Mouse (Mus musculus) CH12.LX (cell line): ENCODE measurements around the gene Epb41l5.
A peak's percentile ranks its signal among the peaks of the same experiment; 100 is the strongest.

Experiments used
- E2F4 ChIP-seq: IDR thresholded peaks from 2 replicates; pipeline ENCODE4 v1.6.1; 2011; ENCODE audit warnings: low read depth, low read length, improper control_type of control experiment; ENCODE audit not compliant: insufficient replicate concordance
- EP300 ChIP-seq: IDR thresholded peaks from 2 replicates; pipeline ENCODE4 v1.6.1; 2011; ENCODE audit warnings: low read length, improper control_type of control experiment
- GABPA ChIP-seq: IDR thresholded peaks from 2 replicates; pipeline ENCODE4 v1.6.1; 2012; ENCODE audit warnings: low read depth, low read length, improper control_type of control experiment, inconsistent platforms; ENCODE audit not compliant: insufficient replicate concordance
- JUND ChIP-seq: conservative IDR thresholded peaks from 2 replicates; pipeline ENCODE4 v1.6.1; 2011; ENCODE audit warnings: low read depth, low read length, improper control_type of control experiment
- MAFK ChIP-seq: IDR thresholded peaks from 2 replicates; pipeline ENCODE4 v1.6.1; 2011; ENCODE audit warnings: low read length, improper control_type of control experiment; ENCODE audit not compliant: insufficient replicate concordance
- MAZ ChIP-seq: IDR thresholded peaks from 2 replicates; pipeline ENCODE4 v1.6.1; 2012; ENCODE audit warnings: low read depth, mild to moderate bottlenecking, inconsistent platforms, low read length, improper control_type of control experiment, moderate library complexity
- MXI1 ChIP-seq: IDR thresholded peaks from 2 replicates; pipeline ENCODE4 v1.6.1; 2011; ENCODE audit warnings: mild to moderate bottlenecking, low read depth, low read length, improper control_type of control experiment
- NELFE ChIP-seq: IDR thresholded peaks from 2 replicates; pipeline ENCODE4 v1.6.1; 2011; ENCODE audit warnings: low read depth, low read length, improper control_type of control experiment
- POLR2A ChIP-seq: IDR thresholded peaks from 2 replicates; pipeline ENCODE4 v1.6.1; 2011; ENCODE audit warnings: low read depth, mild to moderate bottlenecking, improper control_type of control experiment, low read length
- ZKSCAN1 ChIP-seq: IDR thresholded peaks from 2 replicates; pipeline ENCODE4 v1.6.1; 2012; ENCODE audit warnings: low read depth, inconsistent platforms, low read length, improper control_type of control experiment, borderline replicate concordance

DNA sequence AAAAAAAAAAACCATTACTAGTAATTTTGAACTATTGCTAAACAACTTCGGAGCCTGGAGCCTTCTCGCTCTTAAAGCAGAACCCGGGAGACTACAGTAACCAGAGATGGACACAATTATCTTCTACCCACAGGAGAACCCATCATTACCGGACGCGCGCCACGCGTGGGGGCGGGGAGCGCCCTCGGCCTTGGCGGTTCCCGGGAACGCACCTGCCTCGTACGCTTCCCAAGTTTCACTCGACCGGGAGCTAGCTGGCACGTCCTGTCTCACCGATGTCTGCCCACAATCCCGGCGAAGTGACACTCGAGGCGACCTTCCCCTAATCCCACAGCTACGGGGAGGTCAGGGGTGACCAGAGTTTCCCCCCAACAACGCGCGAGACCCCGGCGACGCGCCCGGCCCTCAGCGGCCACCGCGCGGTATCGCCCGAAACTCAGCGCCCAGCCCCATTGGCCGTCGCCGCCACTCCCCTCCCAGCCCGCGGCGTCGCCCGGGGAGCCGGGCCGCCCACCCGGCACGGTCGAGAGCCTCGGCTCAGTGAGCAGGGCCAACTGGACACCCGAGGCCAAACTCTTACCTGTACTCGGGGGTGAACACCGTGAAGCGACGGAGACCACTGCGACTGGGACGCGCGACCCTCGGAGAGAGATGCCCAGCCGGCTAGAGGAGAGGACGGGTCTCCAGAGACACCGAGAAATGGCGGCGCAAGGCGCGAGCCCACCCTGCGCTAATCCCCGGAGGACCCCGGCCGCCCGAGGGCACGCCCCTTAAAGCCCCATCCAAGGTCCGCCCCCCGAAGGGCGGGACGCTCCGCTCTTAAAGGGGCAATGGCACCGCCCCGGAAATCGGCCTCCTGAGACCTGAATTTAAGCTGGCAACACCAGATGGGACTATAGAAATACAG, at the start of gene Epb41l5:
- TF ChIP-seq E2F4: no peak
- TF ChIP-seq MAFK: no peak
- no peak for TF ChIP-seq EP300
- TF ChIP-seq NELFE: 0 out of 2 replicates have a peak, but pooled peaks have one; percentile 51
- no peak for TF ChIP-seq GABPA
- peak; percentile 43; the same call in 1 of the 2 replicates for TF ChIP-seq POLR2A
- TF ChIP-seq JUND: no peak
- TF ChIP-seq ZKSCAN1: no peak
- no peak for TF ChIP-seq MAZ
- no peak for TF ChIP-seq MXI1
